Mouse (Mus musculus): ENCODE data around the gene Mecom. TPM values are rescaled to one million over a fixed set of nuclear protein-coding genes. Genes with fewer than 3 reads are reported as not detected.

The Mecom gene
- polyA plus RNA-seq, 1 experiment from 2014 or later: 41.8 TPM

- 30% methylated on average over 18 of the region's 18 CpGs for WGBS (ENCODE audit: insufficient replicate concordance)
- H3K4me1 ChIP-seq (ENCODE audit: control insufficient read depth, insufficient read depth, low read length): peaks cover 12% of the 10 kb centered on the region
- no peak overlapping the region for H3K9ac ChIP-seq (ENCODE audit: low read depth, low read length)
Observed at GRCm38 (mm10) chr3:30106481-30106880, 441.3 kb downstream of the Mecom start.

GRCm38 (mm10) chr3:30105859-30106258 is 441.9 kb downstream of the Mecom start:
- H3K9ac ChIP-seq (ENCODE audit: low read depth, low read length): no peak overlapping the region
- no peaks in the 10 kb centered on the region for H3K27me3 ChIP-seq (ENCODE audit: control insufficient read depth, insufficient read depth, low read length)
- H3K36me3 ChIP-seq (ENCODE audit: control insufficient read depth, insufficient read depth, low read length): no peaks in the 10 kb centered on the region
- no peak overlapping the region for H3K4me3 ChIP-seq (ENCODE audit: low read depth, low read length)
- H3K27ac ChIP-seq (ENCODE audit: low read depth, low read length): peak overlapping the region; percentile 64; the same call in 1 of the 2 replicates
- ATAC-seq (replicated peaks; ENCODE audit: insufficient number of reproducible peaks, low FRiP score, low TSS enrichment): no peak
- H3K4me2 ChIP-seq: 0 out of 2 replicates have a peak overlapping the region, but pooled peaks have one; percentile 2
- 32% methylated on average over 1 of the region's 1 CpGs for WGBS (ENCODE audit: insufficient replicate concordance)
- peaks cover 12% of the 10 kb centered on the region for H3K4me1 ChIP-seq (ENCODE audit: control insufficient read depth, insufficient read depth, low read length)
- H3K9me3 ChIP-seq (replicated peaks; ENCODE audit: control insufficient read depth, low read length): no peaks in the 10 kb centered on the region

More at GRCm38 (mm10) chr3:30106481-30106880, 441.3 kb downstream of the Mecom start:
- peak overlapping the region; percentile 37 for H3K4me2 ChIP-seq
- no peaks in the 10 kb centered on the region for H3K36me3 ChIP-seq (ENCODE audit: control insufficient read depth, insufficient read depth, low read length)
- ATAC-seq (replicated peaks; ENCODE audit: insufficient number of reproducible peaks, low FRiP score, low TSS enrichment): peak; percentile 71; the same call in 1 of the 2 replicates
- no peaks in the 10 kb centered on the region for H3K9me3 ChIP-seq (replicated peaks; ENCODE audit: control insufficient read depth, low read length)
- no peaks in the 10 kb centered on the region for H3K27me3 ChIP-seq (ENCODE audit: control insufficient read depth, insufficient read depth, low read length)
- H3K27ac ChIP-seq (ENCODE audit: low read depth, low read length): peak overlapping the region; percentile 64
- H3K4me3 ChIP-seq (ENCODE audit: low read depth, low read length): no peak overlapping the region

- H3K36me3 ChIP-seq (ENCODE audit: control insufficient read depth, insufficient read depth, low read length): no peaks in the 10 kb centered on the region
- WGBS (ENCODE audit: insufficient replicate concordance): 24% methylated on average over 15 of the region's 15 CpGs
- H3K4me3 ChIP-seq (ENCODE audit: low read depth, low read length): no peak overlapping the region
- peaks cover 12% of the 10 kb centered on the region for H3K4me1 ChIP-seq (ENCODE audit: control insufficient read depth, insufficient read depth, low read length)
- H3K9ac ChIP-seq (ENCODE audit: low read depth, low read length): peak overlapping the region; percentile 40
- no peaks in the 10 kb centered on the region for H3K27me3 ChIP-seq (ENCODE audit: control insufficient read depth, insufficient read depth, low read length)
- no peak for ATAC-seq (replicated peaks; ENCODE audit: insufficient number of reproducible peaks, low FRiP score, low TSS enrichment)
- H3K4me2 ChIP-seq: peak overlapping the region; percentile 50
- H3K27ac ChIP-seq (ENCODE audit: low read depth, low read length): peak overlapping the region; percentile 85
- H3K9me3 ChIP-seq (replicated peaks; ENCODE audit: control insufficient read depth, low read length): no peaks in the 10 kb centered on the region
Observed at GRCm38 (mm10) chr3:30105194-30105823, 442.5 kb downstream of the Mecom start.

GRCm38 (mm10) chr3:30104515-30105098 is 443.2 kb downstream of the Mecom start:
- H3K27ac ChIP-seq (ENCODE audit: low read depth, low read length): peak overlapping the region; percentile 85
- H3K9ac ChIP-seq (ENCODE audit: low read depth, low read length): no peak overlapping the region
- WGBS (ENCODE audit: insufficient replicate concordance): 45% methylated on average over 4 of the region's 4 CpGs
- no peaks in the 10 kb centered on the region for H3K9me3 ChIP-seq (replicated peaks; ENCODE audit: control insufficient read depth, low read length)
- H3K27me3 ChIP-seq (ENCODE audit: control insufficient read depth, insufficient read depth, low read length): no peaks in the 10 kb centered on the region
- H3K4me3 ChIP-seq (ENCODE audit: low read depth, low read length): no peak overlapping the region
- H3K4me1 ChIP-seq (ENCODE audit: control insufficient read depth, insufficient read depth, low read length): peaks cover 12% of the 10 kb centered on the region
- H3K36me3 ChIP-seq (ENCODE audit: control insufficient read depth, insufficient read depth, low read length): no peaks in the 10 kb centered on the region
- H3K4me2 ChIP-seq: peak overlapping the region; percentile 50; the same call in 1 of the 2 replicates
- no peak for ATAC-seq (replicated peaks; ENCODE audit: insufficient number of reproducible peaks, low FRiP score, low TSS enrichment)

GRCm38 (mm10) chr3:30101146-30101545 is 446.7 kb downstream of the Mecom start:
- Histone ChIP-seq H3K27ac (ENCODE audit: low read depth, low read length) (no peak overlapping the region), H3K27me3 (ENCODE audit: control insufficient read depth, insufficient read depth, low read length) (no peaks in the 10 kb centered on the region)

GRCm38 (mm10) chr3:30097713-30098112 is 450.1 kb downstream of the Mecom start:
- no peak for ATAC-seq (replicated peaks; ENCODE audit: insufficient number of reproducible peaks, low FRiP score, low TSS enrichment)
- H3K27ac ChIP-seq (ENCODE audit: low read depth, low read length): no peak overlapping the region
- no peak overlapping the region for H3K4me2 ChIP-seq
- H3K36me3 ChIP-seq (ENCODE audit: control insufficient read depth, insufficient read depth, low read length): no peaks in the 10 kb centered on the region
- 66% methylated on average over 3 of the region's 3 CpGs for WGBS (ENCODE audit: insufficient replicate concordance)
- no peaks in the 10 kb centered on the region for H3K4me1 ChIP-seq (ENCODE audit: control insufficient read depth, insufficient read depth, low read length)
- no peak overlapping the region for H3K9ac ChIP-seq (ENCODE audit: low read depth, low read length)
- no peak overlapping the region for H3K4me3 ChIP-seq (ENCODE audit: low read depth, low read length)
- H3K9me3 ChIP-seq (replicated peaks; ENCODE audit: control insufficient read depth, low read length): no peaks in the 10 kb centered on the region
- no peaks in the 10 kb centered on the region for H3K27me3 ChIP-seq (ENCODE audit: control insufficient read depth, insufficient read depth, low read length)

More at GRCm38 (mm10) chr3:30101146-30101545, 446.7 kb downstream of the Mecom start:
- Histone ChIP-seq H3K4me1 (ENCODE audit: control insufficient read depth, insufficient read depth, low read length) (peaks cover 12% of the 10 kb centered on the region), H3K36me3 (ENCODE audit: control insufficient read depth, insufficient read depth, low read length) (no peaks in the 10 kb centered on the region), H3K9ac (ENCODE audit: low read depth, low read length) (no peak overlapping the region), H3K4me3 (ENCODE audit: low read depth, low read length) (no peak overlapping the region), H3K4me2 (no peak overlapping the region), H3K9me3 (replicated peaks; ENCODE audit: control insufficient read depth, low read length) (no peaks in the 10 kb centered on the region)
- ATAC-seq (replicated peaks; ENCODE audit: insufficient number of reproducible peaks, low FRiP score, low TSS enrichment): no peak
- WGBS (ENCODE audit: insufficient replicate concordance): 74% methylated on average over 4 of the region's 4 CpGs

- no peak overlapping the region for H3K4me2 ChIP-seq
- H3K27ac ChIP-seq (ENCODE audit: low read depth, low read length): no peak overlapping the region
- H3K27me3 ChIP-seq (ENCODE audit: control insufficient read depth, insufficient read depth, low read length): no peaks in the 10 kb centered on the region
- no peaks in the 10 kb centered on the region for H3K36me3 ChIP-seq (ENCODE audit: control insufficient read depth, insufficient read depth, low read length)
- no peak overlapping the region for H3K4me3 ChIP-seq (ENCODE audit: low read depth, low read length)
- H3K4me1 ChIP-seq (ENCODE audit: control insufficient read depth, insufficient read depth, low read length): no peaks in the 10 kb centered on the region
- H3K9me3 ChIP-seq (replicated peaks; ENCODE audit: control insufficient read depth, low read length): no peaks in the 10 kb centered on the region
- ATAC-seq (replicated peaks; ENCODE audit: insufficient number of reproducible peaks, low FRiP score, low TSS enrichment): no peak
- 52% methylated on average over 4 of the region's 4 CpGs for WGBS (ENCODE audit: insufficient replicate concordance)
- no peak overlapping the region for H3K9ac ChIP-seq (ENCODE audit: low read depth, low read length)
Observed at GRCm38 (mm10) chr3:30097129-30097528, 450.7 kb downstream of the Mecom start.

- no peaks in the 10 kb centered on the region for H3K36me3 ChIP-seq (ENCODE audit: control insufficient read depth, insufficient read depth, low read length)
- no peak overlapping the region for H3K27ac ChIP-seq (ENCODE audit: low read depth, low read length)
- no peak for ATAC-seq (replicated peaks; ENCODE audit: insufficient number of reproducible peaks, low FRiP score, low TSS enrichment)
- no peak overlapping the region for H3K9ac ChIP-seq (ENCODE audit: low read depth, low read length)
- H3K27me3 ChIP-seq (ENCODE audit: control insufficient read depth, insufficient read depth, low read length): no peaks in the 10 kb centered on the region
- WGBS (ENCODE audit: insufficient replicate concordance): 39% methylated on average over 1 of the region's 1 CpGs
- no peaks in the 10 kb centered on the region for H3K9me3 ChIP-seq (replicated peaks; ENCODE audit: control insufficient read depth, low read length)
- no peaks in the 10 kb centered on the region for H3K4me1 ChIP-seq (ENCODE audit: control insufficient read depth, insufficient read depth, low read length)
- H3K4me3 ChIP-seq (ENCODE audit: low read depth, low read length): no peak overlapping the region
- H3K4me2 ChIP-seq: no peak overlapping the region
Observed at GRCm38 (mm10) chr3:30093005-30093404, 454.8 kb downstream of the Mecom start.
